Mouse (Mus musculus): ENCODE data around the gene Eef1b2. TPM values are rescaled to one million over a fixed set of nuclear protein-coding genes. Genes with fewer than 3 reads are reported as not detected.

Eef1b2 gene
- total RNA-seq, 2 experiments from 2014 or later, result 473 to 499 TPM

Small RNA genes within 50 kb of the gene (microRNA-seq; reads per million reads assigned to microRNA genes)
- 0 reads per million in 2 experiments for gene Gm24557
- 0 reads per million in 2 experiments for gene Gm27512

Other genes starting within 250 kb of the Eef1b2 start
- gene Ino80d, start 62.2 kb upstream of the Eef1b2 start, total RNA-seq (2021), result 10 to 100 TPM; 16.4 to 17.6 TPM
- gene Ndufs1, start within 50 bp of the Eef1b2 start, total RNA-seq (2021), result 100 to 1,000 TPM; 828 to 862 TPM
- gene Gpr1, start 37.7 kb downstream of the Eef1b2 start, total RNA-seq (2021), result under 1 TPM; 0.17 to 0.51 TPM
- gene Zdbf2, start 96.4 kb downstream of the Eef1b2 start, total RNA-seq (2021), result under 1 TPM; 0.22 to 0.41 TPM

Data from heart, adult 18-20 months (tissue).